In the genomic region with DNA sequence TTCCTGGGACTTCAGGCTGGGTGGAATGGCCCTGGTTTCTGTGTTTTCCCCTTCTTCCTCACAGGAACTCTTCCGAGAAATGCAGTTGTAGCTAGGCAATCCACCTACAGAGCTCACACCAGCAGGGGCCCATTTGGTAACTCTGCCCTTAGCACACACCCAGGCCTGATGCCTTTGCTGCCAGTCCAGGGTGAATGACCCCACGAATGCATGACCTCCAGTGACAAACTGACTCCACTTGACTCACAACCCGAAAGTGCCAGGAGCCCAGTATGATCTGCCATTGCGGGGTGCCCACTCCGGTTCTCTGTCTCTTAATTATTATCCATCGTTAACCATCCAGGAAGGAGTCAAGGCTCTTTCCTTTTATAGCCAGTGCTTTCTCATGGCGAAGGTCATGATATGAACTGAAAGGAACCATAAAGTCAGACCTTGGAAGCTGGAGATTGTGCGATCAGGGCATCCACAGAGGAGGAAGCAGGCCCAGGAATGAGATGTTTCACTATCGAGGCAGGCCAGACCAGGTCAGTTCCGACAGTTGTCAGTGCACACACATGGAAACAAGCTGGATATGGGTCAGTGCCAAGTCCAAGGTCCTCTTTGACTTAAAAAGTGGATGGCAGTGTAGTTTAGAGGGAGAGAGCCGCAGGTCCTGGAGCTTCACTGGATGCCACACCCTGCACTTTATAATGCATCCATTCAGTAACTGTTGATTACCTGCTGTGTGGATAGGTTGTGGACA, we compare ENCODE assay signal across 23 mouse cellular contexts. TPM values are rescaled to one million over a fixed set of nuclear protein-coding genes. Genes with fewer than 3 reads are reported as not detected.
DNase-seq lines count a peak whose midpoint lies in the region; ATAC-seq and TF ChIP-seq lines count a peak whose summit lies in the region.
"Had no signal": no experiment of that assay in that cellular context is flagged by ENCODE, and none has a peak within 500 bp of the region (broad histone marks: within the 10 kb centered on the region; RNA-seq: fewer than 3 reads in every experiment).

A gene (minus strand): TSS at position 196 of the 742 bp plus-strand sequence.

- TF ChIP-seq CTCF in liver, adult 2 months (IDR thresholded peaks at IDR 0.05; ENCODE audit: low read depth, low read length), result no peak
- TF ChIP-seq CTCF in small intestine, adult 2 months (IDR thresholded peaks at IDR 0.05; ENCODE audit: extremely low read depth, insufficient read length, insufficient replicate concordance, low read depth, low read length), result no peak

- peak within 1 kb of the TSS; percentile 59 for H3K27ac ChIP-seq in liver, adult 2 months (replicated peaks; ENCODE audit: insufficient read depth, low read depth, low read length)
- no peak within 1 kb of the TSS for H3K27ac ChIP-seq in liver, embryonic 12.5 days
- H3K27ac ChIP-seq in kidney, embryonic 15.5 days, result peak within 1 kb of the TSS; percentile 59
- peak within 1 kb of the TSS; percentile 98 for H3K27ac ChIP-seq in small intestine, adult 2 months (ENCODE audit: insufficient read depth, low read depth, low read length)
- H3K27ac ChIP-seq: forebrain, embryonic 13.5 days; heart, embryonic 13.5 days; hindbrain, postnatal 0 days; limb, embryonic 13.5 days; neural tube, embryonic 15.5 days had no signal

- ATAC-seq in liver, embryonic 12.5 days, result no peak
- 0 out of 2 replicates have a peak, but pooled peaks have one; percentile 50 for ATAC-seq in erythroblast, adult 5-6 weeks (replicated peaks; ENCODE audit: low FRiP score, poor library complexity, severe bottlenecking)
- ATAC-seq in kidney, embryonic 15.5 days (replicated peaks; ENCODE audit: low FRiP score), result no peak
- ATAC-seq in inflammation-experienced regulatory T-cells, adult 6 months, result no peak
- ATAC-seq: forebrain, embryonic 13.5 days; hindbrain, postnatal 0 days had no signal

- H3K36me3 ChIP-seq in liver, adult 2 months (ENCODE audit: control insufficient read depth, insufficient read depth, low read length), result no peaks in the 10 kb centered on the region
- no peaks in the 10 kb centered on the region for H3K36me3 ChIP-seq in liver, embryonic 12.5 days
- H3K36me3 ChIP-seq in kidney, embryonic 15.5 days, result no peaks in the 10 kb centered on the region
- H3K36me3 ChIP-seq in small intestine, adult 2 months (ENCODE audit: control insufficient read depth, insufficient read depth, low read length), result peaks cover 3% of the 10 kb centered on the region; the same call in 1 of the 2 replicates
- H3K36me3 ChIP-seq: heart, embryonic 13.5 days; limb, embryonic 13.5 days; neural tube, embryonic 15.5 days had no signal

- peak; percentile 89 for DNase-seq in liver, adult 2 months (ENCODE audit: extremely low read depth, low read depth, low spot score)
- DNase-seq in B cell, adult 2 months, result no peak
- DNase-seq: cerebellum, adult 11 months; cerebellum, postnatal 14 days; heart, postnatal 4 days; lung, adult 18-20 months; lung, postnatal 36 days; thymus, postnatal 25 days had no signal

- no peak within 1 kb of the TSS for H3K4me2 ChIP-seq in liver, embryonic 12.5 days
- no peak within 1 kb of the TSS for H3K4me2 ChIP-seq in kidney, embryonic 15.5 days
- H3K4me2 ChIP-seq: forebrain, embryonic 13.5 days; heart, embryonic 13.5 days; limb, embryonic 13.5 days; midbrain, embryonic 11.5 days; neural tube, embryonic 15.5 days had no signal

- 20% methylated on average over 11 of the region's 11 CpGs for WGBS in liver, adult 2 months
- 69% methylated on average over 11 of the region's 11 CpGs for WGBS in liver, embryonic 12.5 days (ENCODE audit: insufficient replicate concordance)
- 70% methylated on average over 11 of the region's 11 CpGs for WGBS in kidney, embryonic 15.5 days
- WGBS in small intestine, adult 2 months, result 25% methylated on average over 11 of the region's 11 CpGs

- H3K4me3 ChIP-seq in liver, adult 2 months (ENCODE audit: insufficient read depth, low read depth, low read length), result no peak within 1 kb of the TSS
- no peak within 1 kb of the TSS for H3K4me3 ChIP-seq in liver, embryonic 12.5 days
- H3K4me3 ChIP-seq in kidney, embryonic 15.5 days (replicated peaks), result no peak within 1 kb of the TSS
- peak within 1 kb of the TSS; percentile 67 for H3K4me3 ChIP-seq in small intestine, adult 2 months (ENCODE audit: low read depth, low read length)
- H3K4me3 ChIP-seq: forebrain, embryonic 13.5 days; heart, embryonic 13.5 days; limb, embryonic 13.5 days; neural tube, embryonic 15.5 days had no signal

- no peak for TF ChIP-seq POLR2A in liver, adult 2 months (IDR thresholded peaks at IDR 0.05; ENCODE audit: extremely low read depth, insufficient read depth, low read length)
- peak; percentile 54; the same call in 1 of the 2 replicates for TF ChIP-seq POLR2A in small intestine, adult 2 months (IDR thresholded peaks at IDR 0.05; ENCODE audit: low read depth, low read length)

- no peaks in the 10 kb centered on the region for H3K27me3 ChIP-seq in liver, adult 2 months (ENCODE audit: control insufficient read depth, insufficient read depth, low read length)
- H3K27me3 ChIP-seq in liver, embryonic 12.5 days (replicated peaks), result peaks cover 5% of the 10 kb centered on the region; the same call in 1 of the 2 replicates
- H3K27me3 ChIP-seq in kidney, embryonic 15.5 days, result no peaks in the 10 kb centered on the region
- H3K27me3 ChIP-seq in small intestine, adult 2 months (ENCODE audit: control insufficient read depth, insufficient read depth, low read length), result no peaks in the 10 kb centered on the region
- H3K27me3 ChIP-seq: forebrain, embryonic 13.5 days; heart, embryonic 13.5 days; limb, embryonic 13.5 days; neural tube, embryonic 15.5 days had no signal

- H3K9me3 ChIP-seq in liver, embryonic 12.5 days (replicated peaks), result no peaks in the 10 kb centered on the region
- no peaks in the 10 kb centered on the region for H3K9me3 ChIP-seq in kidney, embryonic 15.5 days (replicated peaks)
- H3K9me3 ChIP-seq: forebrain, embryonic 13.5 days; heart, embryonic 13.5 days; limb, embryonic 13.5 days; neural tube, embryonic 15.5 days had no signal

- no peaks in the 10 kb centered on the region for H3K79me2 ChIP-seq in liver, adult 2 months (ENCODE audit: control insufficient read depth, insufficient read depth, low read length)

- H3K9ac ChIP-seq in liver, adult 2 months (ENCODE audit: low read depth, low read length), result no peak within 1 kb of the TSS
- H3K9ac ChIP-seq in liver, embryonic 12.5 days, result no peak within 1 kb of the TSS
- H3K9ac ChIP-seq in kidney, embryonic 15.5 days, result no peak within 1 kb of the TSS
- H3K9ac ChIP-seq: forebrain, embryonic 13.5 days; heart, embryonic 13.5 days; limb, embryonic 13.5 days; neural tube, embryonic 15.5 days had no signal

- peaks cover 4% of the 10 kb centered on the region; the same call in 1 of the 2 replicates for H3K4me1 ChIP-seq in liver, adult 2 months (ENCODE audit: control insufficient read depth, insufficient read depth, low read length)
- no peaks in the 10 kb centered on the region for H3K4me1 ChIP-seq in liver, embryonic 12.5 days
- H3K4me1 ChIP-seq in kidney, embryonic 15.5 days, result no peaks in the 10 kb centered on the region
- peaks cover 20% of the 10 kb centered on the region; the same call in 1 of the 2 replicates for H3K4me1 ChIP-seq in small intestine, adult 2 months (ENCODE audit: control insufficient read depth, insufficient read depth, insufficient read length, low read length)
- H3K4me1 ChIP-seq: forebrain, embryonic 13.5 days; heart, embryonic 13.5 days; neural tube, embryonic 15.5 days had no signal

RNA-seq across cellular contexts. Expression of the gene that starts here (rescaled TPM):
- total RNA-seq in liver, adult 2 months (2014; rRNA removed), result 2.9 and 3.2 TPM in 2 replicates
- 0.14 and 0.22 TPM in 2 replicates for polyA plus RNA-seq in liver, adult 2 months (2012; rRNA removed)
- polyA plus RNA-seq in liver, embryonic 12.5 days (2016; fragmentation: Nextera tagmentation; extraction: Ambion mirVana), result 0.32 TPM in 1 of 2 replicates, not detected in the other
- not detected in 2 replicates for total RNA-seq in erythroblast, adult 5-6 weeks (2015; ENCODE audit: low replicate concordance)
- not detected in 2 replicates for total RNA-seq in erythroblast, adult 5-6 weeks (2017; ENCODE audit: low replicate concordance)
- 3.1 and 4.3 TPM in 2 replicates for polyA plus RNA-seq in kidney, embryonic 15.5 days (2015; fragmentation: Nextera tagmentation; extraction: Ambion mirVana)
- polyA plus RNA-seq in small intestine, adult 2 months (2012; rRNA removed), result 6.6 and 13.6 TPM in 2 replicates
- not detected for polyA plus RNA-seq in inflammation-experienced regulatory T-cells, adult 6 months (2017; shearing (Covaris generic))
- total RNA-seq: granulocyte monocyte progenitor cell, adult 5-6 weeks; heart, postnatal 4 days; hindbrain, postnatal 0 days; layer of hippocampus, adult 8-10 months; left cerebral cortex, postnatal 10 days had no signal
- polyA plus RNA-seq: brain, embryonic 14.5 days; forebrain, embryonic 13.5 days; heart, embryonic 13.5 days; hindbrain, postnatal 0 days; limb, embryonic 13.5 days; midbrain, embryonic 11.5 days; neural tube, embryonic 15.5 days had no signal

Comparison
In these comparisons a context has a peak if more than half of its experiments do, and no peak if none do; other contexts are left out.
1. Peak in ATAC-seq in erythroblast, adult 5-6 weeks; RNA of the gene not detected or under 1 TPM.